Mouse (Mus musculus) lung, postnatal 0 days (tissue): Measurements from ENCODE around the gene Ddn. TPM values are rescaled to one million over a fixed set of nuclear protein-coding genes. Genes with fewer than 3 reads are reported as not detected.

Experiments
- ATAC-seq: fragments of 200-750 bp; cut with Nextera tagmentation; 2 replicates; pipeline ENCODE4 v1.8.0; 2017; ENCODE audit warnings: moderate library complexity
- DNase-seq: peaks from one replicate; pipeline ENCODE4 v3.0.0-alpha.2; 2016; ENCODE audit warnings: low spot score
- H3K27ac ChIP-seq: fragments of 300-500 bp; sonication (generic); 2 replicates; pipeline ENCODE4 v1.5.1; 2014; ENCODE audit warnings: antibody characterized with exemption, mild to moderate bottlenecking, low read length, mixed read lengths
- H3K27me3 ChIP-seq: fragments of 300-500 bp; sonication (generic); replicated peaks from 2 replicates; pipeline ENCODE4 v1.6.1; 2014; ENCODE audit warnings: low read length, mixed read lengths; ENCODE audit not compliant: insufficient read depth
- H3K36me3 ChIP-seq: fragments of 300-500 bp; sonication (generic); 2 replicates; pipeline ENCODE4 v1.6.1; 2014; ENCODE audit warnings: low read length, mixed read lengths; ENCODE audit not compliant: insufficient read depth
- H3K4me1 ChIP-seq: fragments of 300-500 bp; sonication (generic); 2 replicates; pipeline ENCODE4 v1.6.1; 2014; ENCODE audit warnings: antibody characterized with exemption, low read depth, low read length, mixed read lengths; ENCODE audit not compliant: insufficient read depth
- H3K4me2 ChIP-seq: fragments of 300-500 bp; sonication (generic); replicated peaks from 2 replicates; pipeline ENCODE4 v1.6.1; 2014; ENCODE audit warnings: low read depth, mild to moderate bottlenecking, low read length, moderate library complexity, mixed read lengths
- H3K4me3 ChIP-seq: fragments of 300-500 bp; sonication (generic); 2 replicates; pipeline ENCODE4 v1.5.1; 2014; ENCODE audit warnings: low read depth, low read length
- H3K9ac ChIP-seq: fragments of 300-500 bp; sonication (generic); replicated peaks from 2 replicates; pipeline ENCODE4 v1.6.1; 2014; ENCODE audit warnings: low read depth, mild to moderate bottlenecking
- H3K9me3 ChIP-seq: fragments of 300-500 bp; sonication (generic); 2 replicates; pipeline ENCODE4 v1.6.1; 2016; ENCODE audit warnings: low read length, mixed read lengths
- CTCF ChIP-seq: IDR thresholded peaks from 2 replicates; pipeline ENCODE4 v1.5.1; 2016; ENCODE audit warnings: antibody characterized with exemption, mild to moderate bottlenecking
- EP300 ChIP-seq: IDR thresholded peaks from 2 replicates; pipeline ENCODE4 v1.6.1; 2016; ENCODE audit warnings: antibody characterized with exemption, mild to moderate bottlenecking, control low read depth
- WGBS: fragments of 180-500 bp; shearing (Covaris S2); extraction: QIAGEN DNeasy Blood & Tissue Kit; methylation state at CpG from one replicate; pipeline ENCODE4 v1.1.7; 2014; 5-methylcytosine and 5-hydroxymethylcytosine counted together
- polyA plus RNA-seq: library from polyadenylated mRNA; unstranded; fragments of >200 nt; fragmentation: Nextera tagmentation; extraction: Ambion mirVana; gene quantifications from 2 replicates; pipeline ENCODE4 v1.2.1, GENCODE M21; 2015

The Ddn gene
- polyA plus RNA-seq, 1 experiment from 2014 or later, result 0.04 TPM

DNA sequence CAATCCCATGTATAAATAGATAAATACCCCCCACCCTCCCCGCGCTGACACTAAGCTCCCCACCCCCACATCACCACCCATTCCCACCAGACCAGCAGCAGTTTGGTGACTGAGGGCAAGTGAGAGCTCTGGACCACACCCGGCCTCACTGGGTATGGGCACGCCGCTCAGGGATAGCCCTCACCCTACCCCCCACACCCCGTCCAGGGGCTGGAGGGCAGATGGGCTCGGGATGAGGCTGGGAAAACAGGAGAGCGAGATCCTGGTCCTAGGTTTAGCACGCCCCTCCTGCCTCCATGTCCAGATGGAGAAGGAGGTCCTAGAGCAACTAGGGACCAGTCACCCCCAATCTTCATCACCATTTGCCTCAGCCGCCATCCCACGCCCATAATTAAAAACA, 24.0 kb upstream of the Ddn start:
- no peak for DNase-seq
- no peak overlapping the region for H3K4me3 ChIP-seq
- peaks cover 40% of the 10 kb centered on the region for H3K36me3 ChIP-seq
- 0 out of 2 replicates have a peak, but pooled peaks cover 6% of the 10 kb centered on the region for H3K4me1 ChIP-seq
- ATAC-seq, result no peak
- 88% methylated on average over 10 of the region's 11 CpGs for WGBS
- no peak overlapping the region for H3K9ac ChIP-seq
- H3K4me2 ChIP-seq, result no peak overlapping the region
- H3K27me3 ChIP-seq, result no peaks in the 10 kb centered on the region
- no peaks in the 10 kb centered on the region for H3K9me3 ChIP-seq
- TF ChIP-seq CTCF, result no peak
- H3K27ac ChIP-seq, result no peak overlapping the region

DNA sequence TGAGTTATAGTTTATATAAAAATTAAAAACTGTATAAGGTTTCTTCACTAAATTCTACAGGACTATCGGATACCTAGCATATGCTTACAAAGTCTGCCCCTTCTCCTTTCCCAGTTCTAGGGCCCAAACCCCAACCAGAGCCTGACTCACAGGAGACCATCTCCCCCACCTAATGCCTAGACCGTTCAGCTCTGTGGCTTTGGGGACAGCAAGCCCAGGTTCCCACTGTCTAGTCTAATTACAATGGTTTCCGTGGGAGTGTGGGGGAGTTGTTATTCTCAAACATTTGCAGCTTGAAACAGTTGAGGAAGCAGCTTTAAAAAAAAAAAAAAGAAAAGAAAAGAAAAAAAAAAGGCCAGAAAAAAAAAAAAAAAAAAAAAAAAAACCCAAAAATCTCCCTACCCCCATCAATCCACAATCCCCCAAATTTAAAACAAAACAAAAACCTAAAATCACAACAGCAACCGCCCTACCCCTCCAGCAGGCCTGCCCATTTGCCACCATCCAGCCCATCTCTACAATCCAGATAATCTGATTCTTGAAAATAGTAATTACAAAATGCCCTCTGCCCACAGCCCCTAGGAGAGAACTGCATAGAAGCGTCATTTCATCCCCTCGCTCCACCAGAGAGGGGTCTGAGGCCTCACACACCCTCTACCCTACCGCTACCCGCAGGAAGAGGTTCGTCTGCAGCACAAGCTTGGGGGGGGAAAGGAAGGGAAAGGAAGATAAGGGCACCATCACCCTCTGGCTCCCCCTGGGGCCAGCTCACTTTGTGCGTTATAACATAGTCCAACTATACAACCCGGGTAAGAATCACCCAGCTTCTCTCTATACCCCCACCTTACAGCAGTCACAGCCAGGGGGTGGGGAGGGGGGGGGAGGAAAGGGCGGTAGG, 23.1 kb upstream of the Ddn start:
- DNase-seq (peak; percentile 60), ATAC-seq (no peak)
- Histone ChIP-seq H3K27me3 (no peaks in the 10 kb centered on the region), H3K4me3 (no peak overlapping the region), H3K4me2 (peak overlapping the region; percentile 53), H3K4me1 (0 out of 2 replicates have a peak, but pooled peaks cover 6% of the 10 kb centered on the region), H3K9me3 (no peaks in the 10 kb centered on the region), H3K27ac (peak overlapping the region; percentile 97), H3K36me3 (peaks cover 32% of the 10 kb centered on the region), H3K9ac (no peak overlapping the region; the same call in 1 of the 2 replicates)
- TF ChIP-seq EP300, result no peak
- peak; percentile 41 for TF ChIP-seq CTCF
- 53% methylated on average over 12 of the region's 12 CpGs for WGBS

DNA sequence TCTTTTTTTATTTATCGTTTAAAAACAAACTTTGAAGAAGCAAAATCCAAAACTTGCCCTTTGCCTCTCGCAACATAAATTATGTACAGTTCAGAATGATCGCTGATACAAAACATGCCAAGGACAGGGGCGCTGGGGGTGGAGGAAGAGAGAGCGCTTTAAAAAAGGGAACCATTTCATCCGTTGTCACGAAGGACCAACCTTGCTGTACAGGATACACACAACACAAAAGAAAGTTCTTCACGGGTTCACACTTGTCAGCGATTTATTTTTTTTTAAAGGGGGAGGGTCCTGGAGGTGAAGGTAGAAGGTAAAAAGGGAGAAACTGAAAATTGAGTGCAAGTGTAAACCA, 22.4 kb upstream of the Ddn start:
- Histone ChIP-seq H3K36me3 (peaks cover 25% of the 10 kb centered on the region), H3K4me2 (peak overlapping the region; percentile 53), H3K4me3 (peak overlapping the region; percentile 79), H3K9ac (peak overlapping the region; percentile 88; the same call in 1 of the 2 replicates), H3K9me3 (no peaks in the 10 kb centered on the region), H3K27me3 (no peaks in the 10 kb centered on the region), H3K27ac (peak overlapping the region; percentile 97), H3K4me1 (0 out of 2 replicates have a peak, but pooled peaks cover 6% of the 10 kb centered on the region)
- no peak for TF ChIP-seq CTCF
- no peak; the same call in none of the 2 replicates for TF ChIP-seq EP300
- no peak for DNase-seq
- ATAC-seq, result peak; percentile 37
- WGBS, result 8% methylated on average over 9 of the region's 9 CpGs

DNA sequence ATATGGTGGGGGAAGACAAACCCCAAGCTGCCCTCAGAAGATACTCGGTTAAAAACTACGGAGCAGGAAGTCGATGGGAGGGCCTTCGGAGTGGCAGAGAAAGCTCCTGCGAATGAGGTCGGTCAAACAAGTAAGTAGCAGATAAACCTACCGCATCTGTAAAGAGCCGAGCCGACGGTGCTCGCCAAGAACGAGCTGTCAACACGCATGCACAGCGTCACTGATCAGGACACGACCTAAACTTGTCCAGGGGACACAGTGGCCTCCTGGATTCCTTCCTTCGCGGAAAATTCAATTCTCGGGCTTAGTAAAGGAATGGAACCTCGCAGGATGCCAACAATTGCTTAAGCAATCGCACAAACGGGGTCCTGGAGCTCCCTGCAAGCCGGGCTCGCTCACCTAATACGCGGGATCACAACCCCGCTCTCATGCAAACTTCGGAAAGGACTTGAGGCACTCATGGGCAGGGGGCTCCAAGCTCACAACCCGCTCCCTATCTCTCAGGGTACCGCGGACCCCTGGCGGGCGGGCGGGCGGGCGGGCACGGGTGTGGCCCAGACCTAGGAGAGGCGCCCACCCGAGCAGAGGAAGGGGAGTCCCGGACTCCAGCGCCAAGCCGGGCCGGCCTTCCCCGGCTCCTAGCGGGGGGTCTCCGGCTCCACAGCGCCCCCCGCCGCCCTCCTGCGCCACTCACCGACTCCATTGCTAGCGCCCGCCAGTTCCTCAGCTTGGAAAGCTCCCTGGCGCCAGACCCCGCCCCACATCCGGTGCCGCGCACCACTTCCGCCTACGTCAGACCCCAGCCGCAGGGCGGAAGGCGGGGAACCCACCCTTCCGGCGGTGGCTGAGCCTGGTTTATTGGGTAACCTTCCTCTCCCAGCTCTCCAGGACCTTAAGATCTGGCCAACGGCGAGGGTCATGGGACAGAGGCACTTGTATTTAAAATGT, 21.7 kb upstream of the Ddn start, which contains the start of gene Prkag1:
Prkag1 (minus strand) TSS at position 786 of the 948 bp plus-strand sequence.
- peak within 1 kb of the TSS; percentile 88 for H3K9ac ChIP-seq
- DNase-seq (peak; percentile 99), ATAC-seq (peak; percentile 98)
- 2% methylated on average over 60 of the region's 66 CpGs for WGBS
- H3K4me2 ChIP-seq, result peak within 1 kb of the TSS; percentile 53
- H3K9me3 ChIP-seq, result no peaks in the 10 kb centered on the region
- peaks cover 20% of the 10 kb centered on the region for H3K36me3 ChIP-seq
- peak within 1 kb of the TSS; percentile 97 for H3K27ac ChIP-seq
- H3K4me1 ChIP-seq, result 0 out of 2 replicates have a peak, but pooled peaks cover 6% of the 10 kb centered on the region
- peak within 1 kb of the TSS; percentile 79 for H3K4me3 ChIP-seq
- no peaks in the 10 kb centered on the region for H3K27me3 ChIP-seq
- TF ChIP-seq CTCF (peak; percentile 69), EP300 (peak; percentile 89)

DNA sequence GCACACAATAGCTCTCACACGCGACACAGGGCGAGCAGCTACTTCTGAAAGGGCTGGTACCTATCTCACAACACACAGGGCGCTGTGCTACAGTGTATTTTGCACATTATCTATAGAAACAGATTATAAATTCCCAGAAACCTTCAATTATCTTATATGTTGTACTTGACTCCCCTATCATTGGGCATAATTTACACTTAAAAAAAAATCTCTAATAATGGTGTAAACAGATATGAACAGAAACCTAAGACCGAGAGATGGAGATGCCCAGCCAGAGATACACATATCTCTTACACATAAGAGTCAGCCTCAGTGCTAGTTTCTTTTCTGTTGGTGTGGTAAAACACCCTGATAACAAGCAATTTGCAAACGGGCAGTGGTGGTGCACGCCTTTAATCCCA, 18.3 kb upstream of the Ddn start:
- no peaks in the 10 kb centered on the region for H3K9me3 ChIP-seq
- H3K4me2 ChIP-seq, result no peak overlapping the region
- no peak overlapping the region for H3K9ac ChIP-seq
- H3K27ac ChIP-seq, result no peak overlapping the region
- peaks cover 8% of the 10 kb centered on the region; the same call in 1 of the 2 replicates for H3K36me3 ChIP-seq
- ATAC-seq, result no peak
- DNase-seq, result no peak
- WGBS, result 89% methylated on average over 7 of the region's 7 CpGs
- no peaks in the 10 kb centered on the region for H3K27me3 ChIP-seq
- H3K4me3 ChIP-seq, result no peak overlapping the region
- 0 out of 2 replicates have a peak, but pooled peaks cover 6% of the 10 kb centered on the region for H3K4me1 ChIP-seq
- TF ChIP-seq CTCF, result no peak
- TF ChIP-seq EP300, result no peak

DNA sequence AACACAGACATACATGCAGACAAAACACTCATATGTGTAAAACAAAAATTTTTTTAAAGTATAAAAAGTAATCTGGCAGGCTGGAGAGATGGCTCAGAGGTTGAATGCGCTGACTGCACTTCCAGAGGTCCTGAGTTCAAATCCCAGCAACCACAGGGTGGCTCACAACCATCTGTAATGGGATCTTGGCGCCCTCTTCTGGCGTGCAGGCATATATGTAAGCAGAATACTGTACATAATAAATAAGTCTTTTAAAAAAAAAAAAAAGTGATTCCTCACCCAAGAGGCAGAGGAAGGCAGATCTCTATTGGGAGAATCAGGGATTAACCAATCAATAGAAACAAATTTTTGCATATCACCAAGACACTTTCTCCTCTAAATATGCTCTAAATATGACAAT, 14.1 kb upstream of the Ddn start:
- Histone ChIP-seq H3K9me3 (no peaks in the 10 kb centered on the region), H3K27me3 (no peaks in the 10 kb centered on the region), H3K27ac (no peak overlapping the region), H3K36me3 (peaks cover 17% of the 10 kb centered on the region; the same call in 1 of the 2 replicates), H3K4me2 (no peak overlapping the region), H3K9ac (no peak overlapping the region), H3K4me1 (no peaks in the 10 kb centered on the region), H3K4me3 (no peak overlapping the region)
- DNase-seq, result no peak
- no peak for ATAC-seq
- TF ChIP-seq CTCF, result peak; percentile 41
- no peak for TF ChIP-seq EP300
- 69% methylated on average over 3 of the region's 3 CpGs for WGBS
